Mouse (Mus musculus): ENCODE measurements at regions not wholly inside any gene's neighbourhood (a gene's known extent, or its start where the extent isn't known, plus 50 kb on each side); places are given as distances from the start of the nearest gene placed in this dataset.

GRCm38 (mm10) chr11:19595107-19595506 lies 329.1 kb upstream of the Spred2 start:
- DNase-seq (ENCODE audit: low read depth) = no peak

DNA sequence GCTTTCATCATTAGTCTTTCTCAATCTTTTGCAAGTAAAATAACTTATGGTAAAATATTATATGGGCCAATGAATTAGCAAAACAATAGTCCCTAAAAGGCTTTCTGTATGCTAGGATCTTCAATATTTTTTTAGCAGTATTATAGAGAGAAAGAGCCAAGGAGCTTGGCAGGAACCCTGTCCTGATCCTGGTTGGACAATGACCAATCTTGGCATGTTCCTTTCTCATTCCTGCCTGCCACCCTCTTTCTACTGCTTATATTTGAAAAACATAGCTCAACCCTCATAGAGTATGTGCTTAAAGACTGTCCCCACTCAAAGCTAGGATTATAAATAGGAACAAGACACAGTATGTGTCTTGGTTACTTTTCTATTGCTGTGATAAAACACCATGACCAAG lies 327.8 kb upstream of the Spred2 start:
- DNase-seq (ENCODE audit: low read depth) = no peak

- no peak for DNase-seq (ENCODE audit: low read depth)
These were observed 324.7 kb upstream of the Spred2 start for GRCm38 (mm10) chr11:19599433-19599832.

DNA sequence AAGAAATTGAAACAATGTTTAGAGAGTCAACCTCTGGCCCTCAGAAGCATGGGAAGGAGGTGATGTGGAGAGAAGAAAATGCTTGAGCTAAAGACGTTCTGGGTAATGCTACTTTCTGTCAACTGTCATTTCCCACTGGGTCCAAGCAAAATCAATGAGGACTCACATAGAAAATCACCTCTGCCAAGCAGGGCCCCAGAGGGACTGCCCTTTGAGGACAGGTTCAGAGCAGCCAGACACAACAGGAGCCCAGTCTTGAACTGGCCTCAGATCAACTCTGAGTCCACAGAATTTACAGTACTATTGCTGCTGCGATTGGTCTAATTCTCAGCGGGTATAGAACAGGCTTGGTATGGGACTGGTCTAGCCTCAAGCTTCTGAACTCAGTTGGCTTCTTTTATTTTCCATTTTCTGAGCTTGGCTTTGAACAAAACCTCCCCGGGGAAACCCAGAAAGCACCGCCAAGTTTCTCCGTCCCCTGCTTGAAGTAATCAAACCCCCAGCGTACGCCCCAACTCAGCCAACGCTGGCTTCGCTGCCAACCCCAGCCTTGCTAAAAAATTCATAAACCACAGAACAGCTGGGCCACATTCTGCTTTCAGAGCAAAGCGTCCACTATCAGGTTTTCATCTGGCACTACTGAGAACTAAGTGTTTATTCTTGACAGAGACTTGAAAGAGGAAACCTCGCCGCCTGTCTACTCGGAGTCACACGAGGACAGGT lies 322.8 kb upstream of the Spred2 start:
- no peak for DNase-seq (ENCODE audit: low read depth)

DNA sequence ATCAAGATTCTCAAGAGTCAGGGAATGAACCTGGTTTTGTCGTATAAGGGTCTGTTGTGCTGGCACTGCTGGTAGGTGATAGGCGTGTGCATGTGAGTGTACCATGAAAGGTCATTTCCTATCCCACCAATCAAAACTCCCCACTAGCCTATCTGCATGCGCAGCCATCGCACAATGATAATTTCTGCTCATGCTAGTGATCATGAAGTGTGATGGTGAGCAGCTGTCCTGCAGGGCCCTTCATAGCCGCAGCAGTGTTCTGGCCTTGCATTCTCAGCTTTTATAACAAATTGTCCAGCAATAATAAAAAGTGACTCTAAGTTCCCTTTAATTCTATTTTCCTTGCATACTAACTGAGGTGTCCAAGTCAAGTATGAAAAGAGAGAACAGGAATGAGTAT lies 321.7 kb upstream of the Spred2 start:
- no peak for DNase-seq (ENCODE audit: low read depth)

DNA sequence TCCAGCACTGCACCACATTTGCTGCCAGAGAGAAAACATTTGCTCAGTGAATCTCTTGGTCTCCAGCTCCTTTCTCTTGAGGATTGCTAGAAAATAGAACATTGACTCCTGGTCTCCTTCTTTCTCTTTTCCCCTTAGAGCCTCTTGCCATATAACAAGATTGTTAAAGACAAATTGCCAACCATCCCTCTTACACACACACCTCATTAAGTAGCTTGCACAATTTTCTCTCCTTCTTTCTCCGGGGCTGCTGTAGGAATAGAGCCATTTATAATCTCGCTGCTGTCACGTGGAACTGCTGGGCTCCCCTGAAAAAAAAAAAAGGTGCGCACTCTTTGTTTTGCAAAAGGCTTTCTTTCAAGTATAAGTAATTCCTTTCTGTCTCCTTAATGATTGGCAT lies 318.6 kb upstream of the Spred2 start:
- DNase-seq (ENCODE audit: low read depth) = no peak

DNA sequence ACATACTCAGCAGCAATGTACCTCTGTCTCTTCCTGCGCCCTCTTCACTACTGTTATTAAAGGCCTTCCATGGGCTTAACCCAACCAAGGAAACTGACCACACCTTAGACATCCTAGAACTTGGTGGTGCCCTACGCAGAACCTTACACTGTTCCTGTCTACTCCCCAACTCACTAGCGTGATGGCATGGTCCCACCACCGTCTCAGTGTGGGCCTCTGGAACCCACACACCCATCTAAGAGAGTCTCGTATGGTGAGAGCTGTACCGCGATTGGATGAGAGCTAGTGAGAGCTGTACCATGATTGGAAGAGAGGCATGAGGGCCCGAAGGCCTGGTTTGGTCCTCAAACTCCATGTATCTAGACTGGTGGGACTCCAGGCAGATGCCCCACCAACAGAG lies 317.2 kb upstream of the Spred2 start:
- no peak for DNase-seq (ENCODE audit: low read depth)

GRCm38 (mm10) chr11:19607941-19608340 lies 316.2 kb upstream of the Spred2 start:
- DNase-seq (ENCODE audit: low read depth) = no peak

- no peak for DNase-seq (ENCODE audit: low read depth)
These were observed 315.7 kb upstream of the Spred2 start for GRCm38 (mm10) chr11:19608523-19608922.

- no peak for DNase-seq (ENCODE audit: low read depth)
These were observed 313.6 kb upstream of the Spred2 start for GRCm38 (mm10) chr11:19610559-19610958.

DNA sequence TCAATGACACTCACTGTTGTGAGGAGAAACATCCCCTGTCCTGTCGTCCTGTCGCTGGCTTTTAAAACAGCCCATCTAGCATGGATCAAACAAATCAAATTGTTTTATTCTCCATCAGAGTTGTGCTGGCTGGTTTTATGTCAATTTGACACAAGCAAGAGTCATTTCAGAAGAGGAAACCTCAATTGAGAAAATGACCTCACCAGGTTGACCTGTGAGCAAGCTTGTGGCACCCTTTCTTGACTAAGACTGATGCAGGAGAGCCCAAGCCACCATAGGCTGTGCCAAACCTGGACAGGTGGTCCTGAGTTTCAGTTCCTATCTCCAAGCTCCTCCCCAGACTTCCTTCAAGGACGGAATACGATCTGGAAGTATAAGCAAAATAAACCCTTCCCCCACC lies 313.0 kb upstream of the Spred2 start:
- DNase-seq (ENCODE audit: low read depth) = no peak

GRCm38 (mm10) chr11:19616520-19616919 lies 307.7 kb upstream of the Spred2 start:
- no peak for DNase-seq (ENCODE audit: low read depth)

- DNase-seq (ENCODE audit: low read depth) = no peak
These were observed 304.7 kb upstream of the Spred2 start for GRCm38 (mm10) chr11:19619494-19619893.

DNA sequence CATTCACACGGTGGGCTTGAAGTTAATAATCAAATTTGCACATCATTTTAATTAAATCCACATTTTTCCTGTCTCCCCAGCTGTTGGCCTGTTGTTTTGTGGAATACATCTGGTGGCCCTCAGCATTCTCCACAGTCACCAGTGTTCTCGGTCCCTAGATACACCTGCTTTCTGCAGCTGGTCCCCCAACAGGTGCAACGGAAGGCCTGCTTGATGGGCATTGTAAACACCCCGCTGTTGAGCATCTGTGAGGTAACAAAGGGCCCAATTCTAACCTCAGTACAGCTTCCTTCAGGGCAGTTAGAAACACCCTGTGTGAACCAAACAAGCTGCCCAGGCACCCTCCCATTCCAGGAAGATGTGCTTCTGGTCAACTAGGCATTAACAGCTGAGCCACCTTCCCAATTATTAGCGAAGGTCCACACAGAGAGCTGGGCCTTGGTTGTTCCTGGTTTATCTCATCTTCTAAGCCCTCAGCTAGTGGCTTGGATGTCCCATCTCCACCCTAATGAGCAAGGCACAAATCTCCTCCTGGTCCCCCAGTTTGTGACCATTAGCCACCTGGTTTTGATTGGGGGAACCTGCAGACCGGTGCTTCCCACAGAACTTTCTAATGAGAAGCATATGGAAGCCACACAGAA lies 293.0 kb upstream of the Spred2 start:
- no peak for DNase-seq (ENCODE audit: low read depth)

GRCm38 (mm10) chr11:19632477-19632876 lies 291.7 kb upstream of the Spred2 start:
- no peak for DNase-seq (ENCODE audit: low read depth)

DNA sequence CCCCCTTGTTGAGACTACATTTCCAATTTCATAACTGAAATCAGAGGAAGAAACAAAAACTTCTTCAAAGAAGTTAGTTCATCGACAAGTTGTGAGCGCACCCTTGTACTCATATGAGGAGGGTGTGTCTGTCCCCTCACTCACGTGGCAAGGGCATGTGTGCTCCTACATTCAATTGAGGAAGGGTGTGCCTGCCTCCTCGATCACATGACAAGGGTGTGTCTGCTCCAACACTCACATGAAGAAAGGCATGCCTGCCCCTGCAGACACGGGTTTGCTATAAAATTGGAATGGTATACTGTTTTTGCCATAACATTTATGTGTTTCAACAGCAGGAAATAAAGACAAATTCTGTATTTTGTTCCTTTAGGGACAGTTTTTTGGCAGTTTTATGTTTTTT lies 290.6 kb upstream of the Spred2 start:
- DNase-seq (ENCODE audit: low read depth) = no peak

- DNase-seq (ENCODE audit: low read depth) = peak; percentile 8
These were observed 283.0 kb upstream of the Spred2 start for GRCm38 (mm10) chr11:19641153-19641552.

DNA sequence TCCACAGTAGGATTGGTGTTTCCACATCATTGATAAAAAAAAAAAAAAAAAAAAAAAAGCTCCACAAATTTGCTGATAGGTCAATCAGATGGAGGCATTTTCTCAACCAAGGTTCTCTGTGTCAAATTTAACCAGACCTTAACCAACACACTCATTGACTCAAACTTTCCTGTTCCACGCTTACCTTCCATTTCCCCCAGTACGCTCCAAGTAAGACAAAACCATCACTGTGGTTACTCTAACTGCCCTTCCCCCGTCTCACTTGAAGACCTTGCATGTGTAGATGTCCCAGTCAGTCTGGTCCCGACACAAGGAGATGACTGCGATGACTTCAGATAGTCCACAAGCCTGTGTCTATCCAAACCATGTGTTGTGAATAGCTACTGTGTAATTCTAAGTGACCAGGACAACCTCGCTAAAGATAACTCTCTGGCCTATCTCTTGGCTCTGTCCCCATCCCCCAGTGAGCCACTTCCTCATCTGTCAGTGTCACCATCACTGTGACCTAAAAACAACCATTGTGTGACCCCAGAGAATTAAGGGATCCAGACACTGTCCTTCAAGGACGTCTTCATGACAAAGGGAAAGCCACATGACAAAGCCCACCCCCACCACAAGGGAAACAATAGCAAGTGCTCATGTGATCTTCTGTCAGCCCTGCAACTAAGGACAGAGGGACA lies 279.9 kb upstream of the Spred2 start:
- no peak for DNase-seq (ENCODE audit: low read depth)

- DNase-seq (ENCODE audit: low read depth) = peak; percentile 37
These were observed 279.1 kb upstream of the Spred2 start for GRCm38 (mm10) chr11:19645106-19645505.

DNA sequence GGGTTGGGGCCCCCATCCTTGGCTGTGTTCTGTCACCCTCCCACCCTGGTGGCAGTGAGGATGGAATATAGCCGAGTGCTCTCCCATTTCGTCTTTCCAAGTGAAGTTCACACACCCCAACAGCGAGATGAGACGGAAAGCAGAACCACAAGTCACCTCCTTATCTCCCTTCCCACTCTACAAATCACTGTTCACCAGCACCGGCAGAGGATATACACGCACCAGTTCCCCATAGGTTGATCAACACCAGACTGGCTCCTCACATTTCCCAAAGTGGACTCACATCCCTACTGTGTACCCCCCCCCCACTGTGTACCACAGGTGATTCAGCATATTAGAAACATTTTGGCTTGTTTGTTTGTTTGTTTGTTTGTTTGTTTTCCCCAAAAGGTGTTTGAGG lies 272.7 kb upstream of the Spred2 start:
- no peak for DNase-seq (ENCODE audit: low read depth)

DNA sequence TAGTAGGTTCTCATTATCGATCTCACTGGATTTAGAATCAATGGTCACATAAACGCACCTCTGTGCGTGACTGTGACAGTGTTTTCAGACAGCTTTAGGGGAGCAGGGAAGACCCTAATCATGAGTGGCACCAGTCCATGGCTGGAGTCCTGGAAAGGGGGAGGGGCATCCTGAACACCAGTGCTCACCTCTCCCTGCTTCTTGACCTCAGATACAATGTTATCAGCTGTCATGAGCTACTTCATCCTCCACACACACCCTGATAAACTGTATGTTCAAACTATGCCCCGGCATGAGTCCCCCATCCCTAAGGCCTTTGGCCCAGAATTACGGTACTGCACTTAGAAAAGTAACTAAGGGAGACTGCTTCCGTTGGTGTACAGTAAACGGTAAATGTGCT lies 272.2 kb upstream of the Spred2 start:
- DNase-seq (ENCODE audit: low read depth) = no peak

- DNase-seq (ENCODE audit: low read depth) = no peak
These were observed 264.7 kb upstream of the Spred2 start for GRCm38 (mm10) chr11:19659511-19659910.

GRCm38 (mm10) chr11:19666732-19667131 lies 257.4 kb upstream of the Spred2 start:
- peak; percentile 42 for DNase-seq (ENCODE audit: low read depth)
